Mouse (Mus musculus) lung, adult 2 months (tissue): Measurements from ENCODE around the gene Ppp1r12b. TPM values are rescaled to one million over a fixed set of nuclear protein-coding genes. Genes with fewer than 3 reads are reported as not detected.

Experiments used
- DNase-seq: peaks from one replicate; pipeline ENCODE4 v3.0.0; 2022
- H3K4me1 ChIP-seq: fragments of 200-500 bp; 2 replicates; pipeline ENCODE4 v1.6.1; 2011; ENCODE audit warnings: low read length; ENCODE audit not compliant: control insufficient read depth, insufficient read depth
- H3K4me3 ChIP-seq: fragments of 200-500 bp; replicated peaks from 2 replicates; pipeline ENCODE3; 2011; ENCODE audit warnings: low read depth, mild to moderate bottlenecking, control low read depth, low read length; ENCODE audit errors: extremely low read depth
- CTCF ChIP-seq: fragments of 200-500 bp; IDR thresholded peaks from 2 replicates; pipeline ENCODE4 v1.5.1; 2011; ENCODE audit warnings: mild to moderate bottlenecking, low read length, control low read depth; ENCODE audit not compliant: insufficient read depth
- POLR2A ChIP-seq: fragments of 200-500 bp; IDR thresholded peaks from 2 replicates; pipeline ENCODE4 v1.6.1; 2011; ENCODE audit warnings: low read depth, mild to moderate bottlenecking, control low read depth, low read length, borderline replicate concordance; ENCODE audit errors: extremely low read depth
- WGBS: fragments of 180-500 bp; shearing (Covaris S2); methylation state at CpG from one replicate; pipeline ENCODE4 v1.1.7; 2018; 5-methylcytosine and 5-hydroxymethylcytosine counted together
- polyA plus RNA-seq: library from polyadenylated mRNA; depleted of rRNA; stranded (reverse); fragments of >200 nt; gene quantifications from 2 replicates; pipeline ENCODE4 v1.2.3, GENCODE M21; 2012; rRNA removed

The Ppp1r12b gene
- polyA plus RNA-seq, 1 experiment, result 18.6 TPM

- TF ChIP-seq POLR2A (no peak), CTCF (no peak)
- no peak for DNase-seq
- no peak overlapping the region for H3K4me3 ChIP-seq
- peaks cover 5% of the 10 kb centered on the region; the same call in 1 of the 2 replicates for H3K4me1 ChIP-seq
- 34% methylated on average over 26 of the region's 26 CpGs for WGBS
These were observed 246.1 kb downstream of the Ppp1r12b start for GRCm38 (mm10) chr1:134709411-134710306.

- H3K4me1 ChIP-seq, result peaks cover 5% of the 10 kb centered on the region; the same call in 1 of the 2 replicates
- no peak for DNase-seq
- TF ChIP-seq POLR2A (no peak), CTCF (no peak)
- H3K4me3 ChIP-seq, result peak overlapping the region; percentile 7
- WGBS, result 1% methylated on average over 46 of the region's 46 CpGs
These were observed 246.8 kb downstream of the Ppp1r12b start for GRCm38 (mm10) chr1:134708801-134709385.

DNA sequence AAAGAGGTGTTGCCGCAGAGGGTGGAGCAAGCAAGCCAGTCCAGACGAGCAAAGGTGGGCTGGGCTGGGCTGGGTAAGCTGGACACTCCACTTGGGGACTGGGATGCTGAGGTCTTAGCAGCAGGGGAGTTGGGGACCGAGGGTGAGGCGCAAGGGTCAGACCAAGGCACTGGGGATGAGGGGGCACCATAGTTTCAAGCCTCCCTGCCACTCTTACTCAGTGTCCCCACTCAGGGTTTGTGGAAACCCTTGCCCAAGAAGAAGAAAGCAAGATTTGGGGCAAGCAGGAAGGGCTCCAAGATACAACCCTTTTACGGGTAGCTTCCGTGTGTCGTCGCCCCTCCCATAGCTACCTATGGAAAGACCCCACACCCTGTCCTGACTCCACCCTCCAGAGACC lies 247.5 kb downstream of the Ppp1r12b start:
- Histone ChIP-seq H3K4me1 (peaks cover 5% of the 10 kb centered on the region; the same call in 1 of the 2 replicates), H3K4me3 (no peak overlapping the region)
- 15% methylated on average over 8 of the region's 8 CpGs for WGBS
- TF ChIP-seq CTCF (no peak), POLR2A (no peak)
- no peak for DNase-seq

DNA sequence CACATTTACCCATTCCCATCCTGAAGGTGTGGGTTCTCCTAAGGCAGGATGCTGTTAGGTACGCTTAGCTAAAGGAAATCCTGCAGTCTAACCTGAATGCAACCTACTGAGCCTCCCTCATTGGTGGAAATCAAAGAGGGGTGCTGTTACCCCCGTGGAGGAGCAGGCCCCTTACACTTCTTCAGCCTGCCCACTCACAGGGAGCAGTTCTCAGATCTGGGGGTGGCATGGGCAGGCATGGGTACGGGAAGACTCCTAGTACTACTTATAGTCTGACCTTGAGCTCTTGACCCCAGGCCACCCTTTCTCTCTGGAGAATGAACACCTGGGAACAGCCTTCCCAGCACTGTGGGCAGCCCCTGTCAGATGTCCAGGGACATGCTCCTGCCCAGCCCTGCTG lies 248.2 kb downstream of the Ppp1r12b start:
- Histone ChIP-seq H3K4me1 (peaks cover 5% of the 10 kb centered on the region; the same call in 1 of the 2 replicates), H3K4me3 (no peak overlapping the region)
- 85% methylated on average over 3 of the region's 3 CpGs for WGBS
- no peak for TF ChIP-seq POLR2A
- TF ChIP-seq CTCF, result no peak
- no peak for DNase-seq

DNA sequence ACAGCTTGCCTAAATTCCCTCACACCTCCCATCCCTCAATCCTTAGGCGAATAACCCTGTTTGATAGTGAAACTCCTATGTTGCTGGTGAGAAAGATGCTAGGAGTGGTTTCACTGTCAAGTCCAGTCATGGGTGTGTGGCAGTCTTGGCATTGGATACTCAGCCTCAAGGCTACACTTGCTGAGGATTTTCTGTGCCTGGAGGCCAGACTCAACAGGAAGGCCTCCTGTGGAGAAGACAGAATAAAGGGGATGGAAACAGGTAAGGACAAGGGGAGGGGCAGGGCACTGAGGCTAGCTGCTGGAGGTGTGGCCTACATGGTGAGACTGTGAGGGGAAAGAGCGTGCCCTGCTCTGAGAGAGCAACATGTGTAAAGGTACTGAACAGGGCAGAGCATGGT lies 249.2 kb downstream of the Ppp1r12b start:
- DNase-seq, result no peak
- 63% methylated on average over 2 of the region's 2 CpGs for WGBS
- H3K4me1 ChIP-seq, result peaks cover 5% of the 10 kb centered on the region; the same call in 1 of the 2 replicates
- H3K4me3 ChIP-seq, result no peak overlapping the region
- TF ChIP-seq POLR2A, result no peak
- no peak for TF ChIP-seq CTCF

Other genes with a start within 250 kb of the Ppp1r12b start
- 0.77 and 1.1 TPM in 2 replicates for gene Ube2t, start 6.6 kb upstream of the Ppp1r12b start, polyA plus RNA-seq
- gene Lgr6, start 149.3 kb upstream of the Ppp1r12b start, polyA plus RNA-seq, result 4.1 and 4.7 TPM in 2 replicates
- gene Ptpn7, start 176.8 kb upstream of the Ppp1r12b start, polyA plus RNA-seq, result 6.9 and 7.3 TPM in 2 replicates
- gene Arl8a, start 190.9 kb upstream of the Ppp1r12b start, polyA plus RNA-seq, result 66.5 and 84.7 TPM in 2 replicates
- gene Gpr37l1, start 211.7 kb upstream of the Ppp1r12b start, polyA plus RNA-seq, result 0.95 and 2.0 TPM in 2 replicates